Mouse (Mus musculus): ENCODE measurements at regions not wholly inside any gene's neighbourhood (a gene's known extent, or its start where the extent isn't known, plus 50 kb on each side); places are given as distances from the start of the nearest gene placed in this dataset.

GRCm38 (mm10) chr11:22632314-22632700 lies 120.4 kb downstream of the Tmem17 start:
- Histone ChIP-seq H3K4me3 (replicated peaks) (no peak overlapping the region), H3K9ac (no peak overlapping the region), H3K9me3 (replicated peaks) (no peaks in the 10 kb centered on the region), H3K4me1 (peaks cover 37% of the 10 kb centered on the region), H3K4me2 (replicated peaks) (no peak overlapping the region), H3K27ac (replicated peaks) (no peak overlapping the region), H3K27me3 (no peaks in the 10 kb centered on the region), H3K36me3 (no peaks in the 10 kb centered on the region)
- ATAC-seq (ENCODE audit: insufficient number of reproducible peaks, low FRiP score, low TSS enrichment, low read depth) = no peak

- Histone ChIP-seq H3K9me3 (replicated peaks) (no peaks in the 10 kb centered on the region), H3K27ac (replicated peaks) (no peak overlapping the region), H3K27me3 (no peaks in the 10 kb centered on the region), H3K36me3 (no peaks in the 10 kb centered on the region), H3K4me1 (peaks cover 37% of the 10 kb centered on the region), H3K4me2 (replicated peaks) (no peak overlapping the region), H3K4me3 (replicated peaks) (no peak overlapping the region), H3K9ac (no peak overlapping the region)
- no peak for ATAC-seq (ENCODE audit: insufficient number of reproducible peaks, low FRiP score, low TSS enrichment, low read depth)
- WGBS = 57% methylated on average over 5 of the region's 5 CpGs
These were observed 121.1 kb downstream of the Tmem17 start for GRCm38 (mm10) chr11:22632988-22633387.

GRCm38 (mm10) chr11:22633961-22634360 lies 122.1 kb downstream of the Tmem17 start:
- WGBS = 59% methylated on average over 6 of the region's 6 CpGs
- H3K4me1 ChIP-seq = peaks cover 32% of the 10 kb centered on the region

GRCm38 (mm10) chr11:22635021-22635420 lies 123.1 kb downstream of the Tmem17 start:
- no peak overlapping the region for H3K4me3 ChIP-seq (replicated peaks)
- 42% methylated on average over 2 of the region's 2 CpGs for WGBS
- no peak overlapping the region for H3K4me2 ChIP-seq (replicated peaks)
- peaks cover 24% of the 10 kb centered on the region for H3K4me1 ChIP-seq
- no peak for ATAC-seq (ENCODE audit: insufficient number of reproducible peaks, low FRiP score, low TSS enrichment, low read depth)
- H3K9me3 ChIP-seq (replicated peaks) = no peaks in the 10 kb centered on the region
- H3K27ac ChIP-seq (replicated peaks) = no peak overlapping the region
- no peaks in the 10 kb centered on the region for H3K36me3 ChIP-seq
- no peaks in the 10 kb centered on the region for H3K27me3 ChIP-seq
- H3K9ac ChIP-seq = no peak overlapping the region

More at GRCm38 (mm10) chr11:22633961-22634360, 122.1 kb downstream of the Tmem17 start:
- H3K4me2 ChIP-seq (replicated peaks) = no peak overlapping the region
- no peaks in the 10 kb centered on the region for H3K36me3 ChIP-seq
- H3K27me3 ChIP-seq = no peaks in the 10 kb centered on the region
- no peaks in the 10 kb centered on the region for H3K9me3 ChIP-seq (replicated peaks)
- H3K9ac ChIP-seq = no peak overlapping the region
- ATAC-seq (ENCODE audit: insufficient number of reproducible peaks, low FRiP score, low TSS enrichment, low read depth) = no peak
- no peak overlapping the region for H3K27ac ChIP-seq (replicated peaks)
- H3K4me3 ChIP-seq (replicated peaks) = no peak overlapping the region

GRCm38 (mm10) chr11:22636321-22636720 lies 124.4 kb downstream of the Tmem17 start:
- 51% methylated on average over 7 of the region's 7 CpGs for WGBS
- no peak overlapping the region for H3K27ac ChIP-seq (replicated peaks)

GRCm38 (mm10) chr11:22636761-22637557 lies 125.1 kb downstream of the Tmem17 start:
- H3K9me3 ChIP-seq (replicated peaks) = no peaks in the 10 kb centered on the region
- no peak overlapping the region for H3K4me3 ChIP-seq (replicated peaks)
- H3K4me1 ChIP-seq = peaks cover 16% of the 10 kb centered on the region
- WGBS = 77% methylated on average over 9 of the region's 9 CpGs
- no peaks in the 10 kb centered on the region for H3K36me3 ChIP-seq
- no peak overlapping the region for H3K9ac ChIP-seq
- H3K4me2 ChIP-seq (replicated peaks) = no peak overlapping the region
- ATAC-seq (ENCODE audit: insufficient number of reproducible peaks, low FRiP score, low TSS enrichment, low read depth) = no peak
- H3K27me3 ChIP-seq = no peaks in the 10 kb centered on the region
- H3K27ac ChIP-seq (replicated peaks) = no peak overlapping the region

More at GRCm38 (mm10) chr11:22636321-22636720, 124.4 kb downstream of the Tmem17 start:
- Histone ChIP-seq H3K9ac (no peak overlapping the region), H3K36me3 (no peaks in the 10 kb centered on the region), H3K9me3 (replicated peaks) (no peaks in the 10 kb centered on the region), H3K4me3 (replicated peaks) (no peak overlapping the region), H3K4me2 (replicated peaks) (no peak overlapping the region), H3K4me1 (peaks cover 20% of the 10 kb centered on the region), H3K27me3 (no peaks in the 10 kb centered on the region)
- ATAC-seq (ENCODE audit: insufficient number of reproducible peaks, low FRiP score, low TSS enrichment, low read depth) = no peak

- Histone ChIP-seq H3K4me2 (replicated peaks) (no peak overlapping the region), H3K27me3 (no peaks in the 10 kb centered on the region), H3K27ac (replicated peaks) (no peak overlapping the region), H3K9ac (no peak overlapping the region), H3K4me1 (peaks cover 7% of the 10 kb centered on the region), H3K9me3 (replicated peaks) (no peaks in the 10 kb centered on the region), H3K36me3 (no peaks in the 10 kb centered on the region), H3K4me3 (replicated peaks) (no peak overlapping the region)
- ATAC-seq (ENCODE audit: insufficient number of reproducible peaks, low FRiP score, low TSS enrichment, low read depth) = no peak
- 77% methylated on average over 6 of the region's 6 CpGs for WGBS
These were observed 126.3 kb downstream of the Tmem17 start for GRCm38 (mm10) chr11:22638171-22638570.

GRCm38 (mm10) chr11:22638700-22639099 lies 126.8 kb downstream of the Tmem17 start:
- Histone ChIP-seq H3K36me3 (no peaks in the 10 kb centered on the region), H3K9ac (no peak overlapping the region), H3K27me3 (no peaks in the 10 kb centered on the region), H3K4me2 (replicated peaks) (no peak overlapping the region), H3K27ac (replicated peaks) (no peak overlapping the region), H3K4me3 (replicated peaks) (no peak overlapping the region), H3K9me3 (replicated peaks) (no peaks in the 10 kb centered on the region), H3K4me1 (peaks cover 7% of the 10 kb centered on the region; the same call in 1 of the 2 replicates)
- no peak for ATAC-seq (ENCODE audit: insufficient number of reproducible peaks, low FRiP score, low TSS enrichment, low read depth)
- 58% methylated on average over 2 of the region's 2 CpGs for WGBS

- no peak overlapping the region for H3K9ac ChIP-seq
- no peaks in the 10 kb centered on the region for H3K27me3 ChIP-seq
- H3K4me2 ChIP-seq (replicated peaks) = no peak overlapping the region
- WGBS = 25% methylated on average over 3 of the region's 3 CpGs
- ATAC-seq (ENCODE audit: insufficient number of reproducible peaks, low FRiP score, low TSS enrichment, low read depth) = no peak
- no peak overlapping the region for H3K27ac ChIP-seq (replicated peaks)
- H3K36me3 ChIP-seq = no peaks in the 10 kb centered on the region
- no peaks in the 10 kb centered on the region for H3K9me3 ChIP-seq (replicated peaks)
- no peak overlapping the region for H3K4me3 ChIP-seq (replicated peaks)
- peaks cover 7% of the 10 kb centered on the region; the same call in 1 of the 2 replicates for H3K4me1 ChIP-seq
These were observed 128.6 kb downstream of the Tmem17 start for GRCm38 (mm10) chr11:22640371-22640990.

- Histone ChIP-seq H3K4me2 (replicated peaks) (no peak overlapping the region), H3K27ac (replicated peaks) (no peak overlapping the region), H3K4me1 (peaks cover 7% of the 10 kb centered on the region; the same call in 1 of the 2 replicates), H3K27me3 (no peaks in the 10 kb centered on the region), H3K4me3 (replicated peaks) (no peak overlapping the region), H3K9me3 (replicated peaks) (no peaks in the 10 kb centered on the region), H3K9ac (no peak overlapping the region), H3K36me3 (no peaks in the 10 kb centered on the region)
- 83% methylated on average over 1 of the region's 1 CpGs for WGBS
- ATAC-seq (ENCODE audit: insufficient number of reproducible peaks, low FRiP score, low TSS enrichment, low read depth) = no peak
These were observed 129.6 kb downstream of the Tmem17 start for GRCm38 (mm10) chr11:22641450-22641849.

- Histone ChIP-seq H3K4me1 (no peaks in the 10 kb centered on the region), H3K36me3 (no peaks in the 10 kb centered on the region), H3K4me2 (replicated peaks) (no peak overlapping the region), H3K9me3 (replicated peaks) (no peaks in the 10 kb centered on the region), H3K27me3 (no peaks in the 10 kb centered on the region), H3K9ac (no peak overlapping the region), H3K4me3 (replicated peaks) (no peak overlapping the region), H3K27ac (replicated peaks) (no peak overlapping the region)
- WGBS = 37% methylated on average over 3 of the region's 3 CpGs
- ATAC-seq (ENCODE audit: insufficient number of reproducible peaks, low FRiP score, low TSS enrichment, low read depth) = no peak
These were observed 132.2 kb downstream of the Tmem17 start for GRCm38 (mm10) chr11:22644010-22644625.
